Mouse (Mus musculus): ENCODE measurements around the gene Cdc42bpa. TPM values are rescaled to one million over a fixed set of nuclear protein-coding genes. Genes with fewer than 3 reads are reported as not detected.

Cdc42bpa gene
- total and polyA plus RNA-seq, 2 experiments from 2014 or later: 29.1 to 84.3 TPM

DNA sequence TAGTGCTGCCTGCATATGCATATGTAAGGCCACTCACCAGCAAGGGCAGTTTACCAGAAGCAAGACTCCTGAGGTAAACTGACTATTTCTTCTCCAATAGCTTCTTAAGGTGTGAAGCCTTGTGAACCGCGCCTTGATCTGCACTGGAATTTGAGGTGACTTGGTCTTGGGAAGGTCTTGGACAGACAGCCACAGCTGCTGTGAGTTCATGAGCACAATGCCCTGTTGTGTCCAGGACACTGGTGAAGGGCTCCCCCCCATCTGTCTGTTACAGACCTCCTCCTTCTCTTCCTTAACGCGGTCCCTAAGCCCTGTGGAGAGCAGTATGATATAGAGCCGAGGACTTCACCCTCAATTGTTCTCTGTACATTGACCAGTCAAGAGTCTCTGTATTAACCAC is 138.2 kb downstream of the Cdc42bpa start:
- Histone ChIP-seq H3K27ac (no peak overlapping the region), H3K36me3 (ENCODE audit: insufficient read depth, low read length) (peaks cover 14% of the 10 kb centered on the region), H3K9me3 (ENCODE audit: low read length) (no peaks in the 10 kb centered on the region), H3K4me1 (ENCODE audit: insufficient read depth, low read length) (no peaks in the 10 kb centered on the region), H3K4me2 (ENCODE audit: low read depth, low read length) (no peak overlapping the region), H3K27me3 (ENCODE audit: insufficient read depth, low read length) (no peaks in the 10 kb centered on the region), H3K4me3 (ENCODE audit: low read length) (no peak overlapping the region), H3K9ac (replicated peaks; ENCODE audit: low read length) (no peak overlapping the region)
- ATAC-seq (no peak), DNase-seq (ENCODE audit: low spot score) (no peak)
- WGBS: 93% methylated on average over 5 of the region's 5 CpGs
- no peak for TF ChIP-seq CTCF (IDR thresholded peaks at IDR 0.05; ENCODE audit: low read depth)

DNA sequence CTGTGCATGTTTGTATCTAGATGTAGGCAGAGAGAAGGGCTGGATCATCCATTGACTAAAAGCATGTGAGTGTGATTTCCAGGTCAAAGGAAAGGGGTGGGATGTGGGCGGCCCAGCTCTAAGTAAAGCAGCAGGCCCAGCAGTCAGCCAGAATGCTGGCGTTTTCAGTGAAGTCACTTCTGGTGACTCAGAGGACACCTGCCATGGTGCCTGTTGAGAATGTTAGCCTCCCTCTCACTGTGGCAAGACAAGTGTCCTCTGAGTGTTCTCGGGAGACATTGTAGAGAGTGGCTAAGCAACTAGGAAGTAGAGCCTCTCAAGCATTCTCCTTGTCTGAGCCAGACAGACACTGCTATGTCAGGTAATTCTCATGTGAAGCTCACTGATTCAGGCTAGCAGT is 144.3 kb downstream of the Cdc42bpa start:
- H3K4me3 ChIP-seq (ENCODE audit: low read length): no peak overlapping the region
- no peak for TF ChIP-seq CTCF (IDR thresholded peaks at IDR 0.05; ENCODE audit: low read depth)
- WGBS: 58% methylated on average over 3 of the region's 3 CpGs
- H3K9ac ChIP-seq (replicated peaks; ENCODE audit: low read length): no peak overlapping the region
- H3K4me2 ChIP-seq (ENCODE audit: low read depth, low read length): no peak overlapping the region
- no peaks in the 10 kb centered on the region for H3K27me3 ChIP-seq (ENCODE audit: insufficient read depth, low read length)
- no peak for ATAC-seq
- H3K4me1 ChIP-seq (ENCODE audit: insufficient read depth, low read length): no peaks in the 10 kb centered on the region
- H3K9me3 ChIP-seq (ENCODE audit: low read length): no peaks in the 10 kb centered on the region
- DNase-seq (ENCODE audit: low spot score): no peak
- no peak overlapping the region for H3K27ac ChIP-seq
- 0 out of 2 replicates have a peak, but pooled peaks cover 6% of the 10 kb centered on the region for H3K36me3 ChIP-seq (ENCODE audit: insufficient read depth, low read length)

DNA sequence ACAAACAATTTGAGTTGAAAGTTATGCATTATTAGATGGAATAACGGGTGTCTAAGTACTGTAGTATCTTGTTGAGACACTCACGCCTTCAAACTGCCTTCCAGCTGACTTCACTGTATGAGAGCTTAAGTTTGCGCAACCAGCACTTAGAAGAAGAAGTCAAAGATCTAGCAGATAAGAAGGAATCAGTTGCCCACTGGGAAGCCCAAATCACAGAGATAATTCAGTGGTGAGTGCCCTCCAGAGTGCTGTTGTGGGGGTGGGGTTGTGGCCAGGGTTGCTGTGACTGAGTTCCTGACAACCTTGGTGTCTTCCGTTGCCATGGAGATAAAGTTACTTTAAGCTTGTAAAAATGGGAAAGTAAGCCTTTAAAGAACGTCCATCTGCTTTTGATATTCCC is 148.8 kb downstream of the Cdc42bpa start:
- H3K4me3 ChIP-seq (ENCODE audit: low read length): no peak overlapping the region
- no peaks in the 10 kb centered on the region for H3K27me3 ChIP-seq (ENCODE audit: insufficient read depth, low read length)
- no peaks in the 10 kb centered on the region for H3K9me3 ChIP-seq (ENCODE audit: low read length)
- no peaks in the 10 kb centered on the region for H3K4me1 ChIP-seq (ENCODE audit: insufficient read depth, low read length)
- H3K36me3 ChIP-seq (ENCODE audit: insufficient read depth, low read length): peaks cover 10% of the 10 kb centered on the region; the same call in 1 of the 2 replicates
- 55% methylated on average over 5 of the region's 5 CpGs for WGBS
- TF ChIP-seq CTCF (IDR thresholded peaks at IDR 0.05; ENCODE audit: low read depth): no peak
- no peak overlapping the region for H3K27ac ChIP-seq
- ATAC-seq (no peak), DNase-seq (ENCODE audit: low spot score) (no peak)
- no peak overlapping the region for H3K9ac ChIP-seq (replicated peaks; ENCODE audit: low read length)
- no peak overlapping the region for H3K4me2 ChIP-seq (ENCODE audit: low read depth, low read length)

DNA sequence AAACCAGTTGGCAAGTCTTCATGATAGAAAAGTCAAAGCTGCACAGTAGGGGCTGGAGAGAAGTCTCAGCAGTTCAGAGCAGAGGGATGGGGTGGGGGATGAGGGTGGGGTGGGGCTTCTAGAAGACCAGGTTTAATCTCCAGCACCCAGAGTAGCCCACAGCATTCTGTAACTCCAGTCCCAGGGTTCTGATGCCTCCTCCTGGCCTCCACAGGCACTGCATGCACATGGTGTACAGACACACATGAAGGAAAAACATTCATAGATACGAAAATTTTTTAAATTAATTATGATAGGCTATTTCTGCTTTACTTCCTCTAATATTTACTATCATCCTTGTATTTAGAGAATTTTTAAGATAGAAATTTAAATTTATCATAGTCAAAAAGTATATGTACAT is 156.3 kb downstream of the Cdc42bpa start:
- 90% methylated on average over 1 of the region's 1 CpGs for WGBS
- Histone ChIP-seq H3K4me2 (ENCODE audit: low read depth, low read length) (no peak overlapping the region), H3K9ac (replicated peaks; ENCODE audit: low read length) (no peak overlapping the region), H3K27me3 (ENCODE audit: insufficient read depth, low read length) (no peaks in the 10 kb centered on the region), H3K27ac (no peak overlapping the region), H3K9me3 (ENCODE audit: low read length) (no peaks in the 10 kb centered on the region), H3K4me3 (ENCODE audit: low read length) (no peak overlapping the region), H3K36me3 (ENCODE audit: insufficient read depth, low read length) (peaks cover 10% of the 10 kb centered on the region; the same call in 1 of the 2 replicates), H3K4me1 (ENCODE audit: insufficient read depth, low read length) (no peaks in the 10 kb centered on the region)
- ATAC-seq (no peak), DNase-seq (ENCODE audit: low spot score) (peak; percentile 12)
- peak; percentile 57 for TF ChIP-seq CTCF (IDR thresholded peaks at IDR 0.05; ENCODE audit: low read depth)

DNA sequence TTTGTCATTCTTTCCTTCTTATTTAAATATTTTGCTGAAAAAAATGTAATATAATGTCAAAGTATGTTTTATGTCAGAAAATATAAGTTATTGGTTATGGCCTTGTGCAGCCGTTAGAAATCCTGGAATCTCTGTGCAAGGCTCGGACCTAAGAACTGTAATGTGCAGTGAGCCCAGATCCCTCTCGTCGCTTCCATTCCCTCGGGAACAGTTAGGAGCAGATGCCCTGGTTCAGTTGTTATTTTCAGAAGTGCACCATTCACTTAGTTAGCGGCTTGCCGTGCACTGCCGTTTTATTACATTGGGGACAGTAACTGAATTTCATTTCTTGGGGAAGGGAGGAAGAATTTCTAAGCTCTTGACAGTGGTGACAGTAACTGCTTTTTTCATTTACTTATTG is 158.0 kb downstream of the Cdc42bpa start:
- ATAC-seq (no peak), DNase-seq (ENCODE audit: low spot score) (peak; percentile 5)
- no peak overlapping the region for H3K4me3 ChIP-seq (ENCODE audit: low read length)
- no peak overlapping the region for H3K27ac ChIP-seq
- H3K36me3 ChIP-seq (ENCODE audit: insufficient read depth, low read length): peaks cover 8% of the 10 kb centered on the region; the same call in 1 of the 2 replicates
- no peaks in the 10 kb centered on the region for H3K27me3 ChIP-seq (ENCODE audit: insufficient read depth, low read length)
- no peak for TF ChIP-seq CTCF (IDR thresholded peaks at IDR 0.05; ENCODE audit: low read depth)
- H3K4me2 ChIP-seq (ENCODE audit: low read depth, low read length): no peak overlapping the region
- no peak overlapping the region for H3K9ac ChIP-seq (replicated peaks; ENCODE audit: low read length)
- 57% methylated on average over 8 of the region's 8 CpGs for WGBS
- no peaks in the 10 kb centered on the region for H3K4me1 ChIP-seq (ENCODE audit: insufficient read depth, low read length)
- no peaks in the 10 kb centered on the region for H3K9me3 ChIP-seq (ENCODE audit: low read length)

DNA sequence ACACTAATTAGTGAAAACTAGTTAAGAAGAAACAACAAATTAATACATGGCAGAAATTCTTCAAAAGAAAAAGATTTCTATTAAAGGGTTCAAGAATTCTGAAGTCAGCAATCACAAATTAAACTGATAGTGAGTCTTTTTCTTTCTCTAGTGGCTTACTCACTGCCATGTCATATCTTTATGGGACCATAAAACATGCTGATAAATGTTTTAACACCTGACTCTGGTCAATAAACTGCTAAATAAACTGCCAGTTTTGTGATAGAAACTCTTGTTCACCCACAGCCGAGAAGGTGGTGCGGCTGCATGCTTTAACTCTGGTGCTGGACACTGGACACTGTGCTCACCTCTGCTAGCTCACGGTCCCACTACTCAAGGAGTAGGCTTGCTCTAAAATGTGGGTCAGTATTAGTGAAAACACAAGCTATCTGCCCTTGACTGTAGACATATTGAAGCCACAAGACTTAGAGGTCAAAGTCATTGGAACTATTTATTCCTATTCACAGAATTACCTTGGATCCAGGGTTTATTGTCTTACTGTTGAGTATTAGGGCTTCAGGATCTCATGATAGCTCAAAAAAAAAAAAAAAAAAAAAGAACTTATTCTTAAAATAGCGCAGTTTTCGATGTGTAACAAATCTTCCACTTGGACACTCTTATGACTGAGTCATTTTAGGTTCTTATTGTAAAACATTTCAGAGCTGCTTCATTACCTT is 168.0 kb downstream of the Cdc42bpa start:
- H3K9me3 ChIP-seq (ENCODE audit: low read length): no peaks in the 10 kb centered on the region

DNA sequence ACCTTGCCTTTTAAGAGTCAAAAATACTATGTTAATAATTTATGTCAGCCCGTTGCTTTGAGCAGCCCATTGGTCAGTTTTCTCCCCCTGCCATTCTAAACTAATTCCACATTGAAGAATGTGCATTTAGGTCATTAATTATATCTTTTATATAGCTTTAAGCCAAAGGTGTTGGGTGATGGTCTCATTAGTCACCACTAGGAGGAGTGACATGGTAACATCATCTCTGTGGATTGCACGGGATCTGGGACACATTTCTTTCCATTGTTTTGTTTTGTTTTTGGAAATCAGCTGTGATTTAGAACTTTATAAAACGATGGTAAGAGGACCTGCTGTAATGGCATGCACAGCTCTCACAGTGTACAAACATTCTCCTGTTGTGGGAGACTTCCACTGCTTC is 171.1 kb downstream of the Cdc42bpa start:
- 67% methylated on average over 3 of the region's 3 CpGs for WGBS
- H3K9me3 ChIP-seq (ENCODE audit: low read length): no peaks in the 10 kb centered on the region
- peaks cover 5% of the 10 kb centered on the region; the same call in 1 of the 2 replicates for H3K36me3 ChIP-seq (ENCODE audit: insufficient read depth, low read length)
- ATAC-seq (no peak), DNase-seq (ENCODE audit: low spot score) (no peak)
- no peak overlapping the region for H3K27ac ChIP-seq
- no peak overlapping the region for H3K9ac ChIP-seq (replicated peaks; ENCODE audit: low read length)
- peak; percentile 52 for TF ChIP-seq CTCF (IDR thresholded peaks at IDR 0.05; ENCODE audit: low read depth)
- no peaks in the 10 kb centered on the region for H3K27me3 ChIP-seq (ENCODE audit: insufficient read depth, low read length)
- H3K4me1 ChIP-seq (ENCODE audit: insufficient read depth, low read length): no peaks in the 10 kb centered on the region
- H3K4me2 ChIP-seq (ENCODE audit: low read depth, low read length): no peak overlapping the region
- no peak overlapping the region for H3K4me3 ChIP-seq (ENCODE audit: low read length)

More for the DNA sequence above, 168.0 kb downstream of the Cdc42bpa start:
- ATAC-seq: no peak
- Histone ChIP-seq H3K36me3 (ENCODE audit: insufficient read depth, low read length) (peaks cover 2% of the 10 kb centered on the region; the same call in 1 of the 2 replicates), H3K27me3 (ENCODE audit: insufficient read depth, low read length) (no peaks in the 10 kb centered on the region), H3K4me3 (ENCODE audit: low read length) (no peak overlapping the region), H3K9ac (replicated peaks; ENCODE audit: low read length) (no peak overlapping the region), H3K4me1 (ENCODE audit: insufficient read depth, low read length) (no peaks in the 10 kb centered on the region), H3K4me2 (ENCODE audit: low read depth, low read length) (no peak overlapping the region), H3K27ac (no peak overlapping the region)
- 94% methylated on average over 5 of the region's 5 CpGs for WGBS
- no peak for TF ChIP-seq CTCF (IDR thresholded peaks at IDR 0.05; ENCODE audit: low read depth)
- DNase-seq (ENCODE audit: low spot score): no peak
